Mouse (Mus musculus) midbrain, embryonic 15.5 days (tissue): Measurements from ENCODE around the gene Rcc2. TPM values are rescaled to one million over a fixed set of nuclear protein-coding genes. Genes with fewer than 3 reads are reported as not detected.

Experiments used
- ATAC-seq: fragments of 200-750 bp; cut with Nextera tagmentation; replicated peaks from 2 replicates; pipeline ENCODE4 v1.8.0; 2017; ENCODE audit warnings: moderate TSS enrichment
- H3K27ac ChIP-seq: fragments of 300-500 bp; sonication (generic); 2 replicates; pipeline ENCODE4 v1.5.1; 2015; ENCODE audit warnings: mild to moderate bottlenecking, inconsistent platforms
- H3K27me3 ChIP-seq: fragments of 300-500 bp; sonication (generic); replicated peaks from 2 replicates; pipeline ENCODE4 v1.6.1; 2015; ENCODE audit warnings: inconsistent platforms
- H3K36me3 ChIP-seq: fragments of 300-500 bp; sonication (generic); replicated peaks from 2 replicates; pipeline ENCODE4 v1.6.1; 2015; ENCODE audit warnings: inconsistent platforms
- H3K4me1 ChIP-seq: fragments of 300-500 bp; sonication (generic); 2 replicates; pipeline ENCODE4 v1.6.1; 2015; ENCODE audit warnings: inconsistent platforms
- H3K4me2 ChIP-seq: fragments of 300-500 bp; sonication (generic); 2 replicates; pipeline ENCODE4 v1.6.1; 2015; ENCODE audit warnings: inconsistent platforms, mild to moderate bottlenecking, moderate library complexity
- H3K4me3 ChIP-seq: fragments of 300-500 bp; sonication (generic); 2 replicates; pipeline ENCODE4 v1.5.1; 2015; ENCODE audit warnings: mild to moderate bottlenecking, inconsistent platforms
- H3K9ac ChIP-seq: fragments of 300-500 bp; sonication (generic); 2 replicates; pipeline ENCODE4 v1.6.1; 2015; ENCODE audit warnings: mild to moderate bottlenecking, inconsistent platforms
- H3K9me3 ChIP-seq: fragments of 300-500 bp; sonication (generic); 2 replicates; pipeline ENCODE4 v1.6.1; 2016; ENCODE audit warnings: inconsistent platforms
- WGBS: fragments of 180-500 bp; shearing (Covaris S2); methylation state at CpG from one replicate; pipeline ENCODE4 v1.1.7; 2015; ENCODE audit warnings: mixed read lengths; 5-methylcytosine and 5-hydroxymethylcytosine counted together
- polyA plus RNA-seq: library from polyadenylated mRNA; unstranded; fragments of >200 nt; fragmentation: Nextera tagmentation; extraction: Ambion mirVana; gene quantifications from 2 replicates; pipeline ENCODE4 v1.2.1, GENCODE M21; 2015

Rcc2 gene
- polyA plus RNA-seq, 1 experiment from 2014 or later: 28.1 TPM

DNA sequence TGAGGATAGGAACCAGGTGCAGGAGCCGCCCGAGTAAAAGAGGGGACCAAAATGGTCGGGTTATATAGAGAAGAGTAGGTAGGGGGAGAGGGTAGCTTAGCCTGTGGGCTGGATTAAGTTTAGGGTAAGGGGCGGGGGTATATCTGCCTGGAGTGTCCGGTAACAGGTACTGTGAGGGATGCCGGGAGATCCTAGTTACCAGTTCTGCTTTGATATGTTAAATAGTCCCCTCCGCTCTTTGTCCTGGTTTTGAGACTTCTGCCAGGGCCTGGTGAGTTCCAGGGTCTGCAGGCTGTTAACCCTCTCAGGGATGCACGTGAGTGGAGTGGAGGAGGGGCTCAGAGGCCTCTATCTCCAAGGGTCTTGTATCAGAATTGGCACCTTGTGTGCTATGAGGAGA lies 3.3 kb downstream of the Rcc2 start:
- Histone ChIP-seq H3K4me1 (peaks cover 51% of the 10 kb centered on the region), H3K9ac (peak overlapping the region; percentile 88; the same call in 1 of the 2 replicates), H3K27me3 (peaks cover 16% of the 10 kb centered on the region), H3K4me3 (peak overlapping the region; percentile 95), H3K27ac (peak overlapping the region; percentile 94), H3K9me3 (no peaks in the 10 kb centered on the region), H3K36me3 (peaks cover 1% of the 10 kb centered on the region; the same call in 1 of the 2 replicates), H3K4me2 (peak overlapping the region; percentile 87)
- WGBS: 7% methylated on average over 8 of the region's 8 CpGs
- no peak for ATAC-seq

DNA sequence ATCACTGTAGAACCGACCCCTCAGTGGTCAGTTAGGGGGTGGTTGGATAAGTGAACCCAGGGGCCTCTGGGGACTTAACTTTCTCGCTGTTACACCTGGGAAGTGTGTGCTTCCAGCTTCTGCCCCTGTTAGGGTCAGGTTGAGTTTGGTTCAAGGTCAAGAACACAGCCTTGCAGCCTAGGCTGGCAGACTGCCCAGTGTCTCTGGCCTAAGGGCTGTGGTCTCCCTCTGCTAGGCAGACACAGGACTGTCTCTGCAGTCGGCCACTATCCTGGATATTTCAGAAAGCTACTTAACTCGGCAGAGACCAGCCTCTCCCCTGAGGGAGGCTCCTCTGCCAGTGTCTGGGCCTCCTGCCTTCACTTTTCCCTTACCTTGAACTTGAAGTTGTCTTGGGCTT lies 3.8 kb downstream of the Rcc2 start:
- Histone ChIP-seq H3K36me3 (peaks cover 7% of the 10 kb centered on the region), H3K27ac (peak overlapping the region; percentile 94; the same call in 1 of the 2 replicates), H3K4me2 (peak overlapping the region; percentile 87), H3K4me1 (peaks cover 50% of the 10 kb centered on the region), H3K9me3 (no peaks in the 10 kb centered on the region), H3K27me3 (peaks cover 11% of the 10 kb centered on the region), H3K4me3 (peak overlapping the region; percentile 95; the same call in 1 of the 2 replicates), H3K9ac (peak overlapping the region; percentile 88; the same call in 1 of the 2 replicates)
- WGBS: 20% methylated on average over 4 of the region's 4 CpGs
- no peak for ATAC-seq

DNA sequence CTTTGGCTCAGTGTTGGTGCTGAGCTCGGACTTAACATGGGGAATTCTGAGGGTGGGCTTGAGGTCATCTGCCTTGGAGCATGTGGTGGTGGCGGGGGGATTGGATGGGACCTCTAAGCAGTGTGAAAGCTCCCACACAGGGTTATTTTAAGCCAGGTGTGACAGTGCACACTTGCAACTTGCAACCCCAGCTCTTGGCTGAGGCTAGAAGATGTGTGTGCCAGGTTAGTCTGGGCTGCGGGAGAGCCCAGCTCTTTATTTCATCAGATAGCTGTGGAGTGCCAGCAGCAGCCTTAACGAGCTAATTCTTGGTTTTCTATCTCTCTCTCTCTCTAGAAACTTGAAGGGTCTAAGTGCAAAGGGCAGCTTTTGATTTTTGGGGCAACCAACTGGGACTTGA lies 7.3 kb downstream of the Rcc2 start:
- Histone ChIP-seq H3K4me1 (peaks cover 32% of the 10 kb centered on the region), H3K9me3 (no peaks in the 10 kb centered on the region), H3K27me3 (no peaks in the 10 kb centered on the region), H3K36me3 (peaks cover 31% of the 10 kb centered on the region), H3K4me2 (no peak overlapping the region), H3K4me3 (no peak overlapping the region), H3K27ac (no peak overlapping the region), H3K9ac (no peak overlapping the region)
- 84% methylated on average over 4 of the region's 4 CpGs for WGBS
- ATAC-seq: no peak

DNA sequence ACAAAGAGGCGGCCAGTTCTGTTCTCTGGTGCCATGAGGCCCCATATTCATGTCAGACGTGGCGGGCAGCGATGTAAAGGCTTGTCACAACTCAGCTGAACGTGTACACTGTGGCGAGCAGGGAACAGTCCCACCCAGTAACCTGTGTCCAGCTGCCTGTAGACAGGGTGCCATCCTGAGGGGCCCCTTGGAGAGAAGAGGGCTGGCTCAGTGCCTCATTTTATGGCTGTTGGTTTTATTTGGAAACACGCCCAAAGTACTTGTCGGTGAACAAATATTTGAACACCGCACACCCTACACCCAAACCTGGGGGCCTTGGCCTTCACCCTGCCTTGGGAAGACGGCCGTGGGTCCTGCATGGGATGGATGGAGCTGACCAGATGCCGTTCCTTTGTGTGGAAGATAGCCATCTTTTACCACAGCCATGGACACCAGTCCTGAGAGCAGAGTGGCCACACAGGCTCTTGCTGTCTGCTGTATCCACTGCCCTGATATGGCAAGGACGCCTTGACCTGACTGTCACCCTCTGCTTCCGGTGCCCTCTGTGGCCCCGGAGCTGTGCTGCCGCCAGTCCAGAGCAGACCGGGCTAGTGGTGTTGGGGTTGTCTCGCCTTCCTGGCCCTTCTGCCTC lies 8.1 kb downstream of the Rcc2 start:
- WGBS: 85% methylated on average over 18 of the region's 18 CpGs
- Histone ChIP-seq H3K4me2 (no peak overlapping the region), H3K4me1 (peaks cover 33% of the 10 kb centered on the region), H3K27ac (no peak overlapping the region), H3K27me3 (no peaks in the 10 kb centered on the region), H3K36me3 (peaks cover 39% of the 10 kb centered on the region), H3K9me3 (no peaks in the 10 kb centered on the region), H3K4me3 (no peak overlapping the region), H3K9ac (no peak overlapping the region)
- ATAC-seq: no peak

DNA sequence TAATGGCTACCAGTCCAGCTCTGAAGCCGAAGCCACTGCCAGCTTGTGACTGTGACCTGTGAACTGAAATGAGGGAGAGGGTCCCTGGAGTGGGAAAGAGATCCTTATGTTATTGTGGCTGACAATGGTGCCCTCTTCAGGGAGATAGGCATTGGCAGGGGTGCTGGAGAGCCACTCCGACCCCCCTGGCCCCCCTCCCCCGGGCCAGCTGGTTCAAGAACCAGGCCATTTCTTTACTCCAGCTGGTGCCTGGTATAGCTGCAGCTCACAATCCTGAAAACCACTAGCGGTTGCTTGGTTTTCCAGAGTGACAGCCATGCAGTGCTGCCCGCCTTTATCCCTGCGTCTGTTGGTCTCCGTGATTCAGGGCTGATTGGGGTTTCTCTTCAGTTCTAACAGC lies 8.8 kb downstream of the Rcc2 start:
- ATAC-seq: no peak

DNA sequence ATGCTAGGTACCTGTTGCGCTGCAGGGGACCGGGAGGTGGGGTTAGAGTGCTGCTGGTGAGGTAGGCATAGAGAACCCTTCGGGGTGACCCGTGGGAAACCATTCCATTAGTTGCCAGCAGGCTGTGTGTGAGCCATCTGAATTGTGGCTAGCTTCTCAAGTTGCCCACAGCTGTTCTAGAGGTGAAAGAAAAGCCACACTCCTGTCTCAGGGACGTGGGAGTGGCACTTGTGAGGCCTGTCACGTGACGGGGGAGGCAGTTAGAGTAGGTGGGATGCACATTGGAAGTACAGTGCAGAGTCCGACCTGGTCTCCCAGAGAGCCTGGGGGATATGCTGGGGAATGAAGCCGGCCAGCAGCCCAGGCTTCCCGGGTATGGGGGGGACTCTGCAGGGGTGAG lies 9.3 kb downstream of the Rcc2 start:
- Histone ChIP-seq H3K4me2 (no peak overlapping the region), H3K9me3 (no peaks in the 10 kb centered on the region), H3K4me3 (no peak overlapping the region), H3K27ac (no peak overlapping the region), H3K36me3 (peaks cover 39% of the 10 kb centered on the region), H3K4me1 (peaks cover 32% of the 10 kb centered on the region), H3K27me3 (no peaks in the 10 kb centered on the region), H3K9ac (no peak overlapping the region)
- 89% methylated on average over 10 of the region's 10 CpGs for WGBS
- ATAC-seq: no peak

More for the DNA sequence above, 8.8 kb downstream of the Rcc2 start:
- H3K4me3 ChIP-seq: no peak overlapping the region
- no peak overlapping the region for H3K27ac ChIP-seq
- no peak overlapping the region for H3K4me2 ChIP-seq
- peaks cover 39% of the 10 kb centered on the region for H3K36me3 ChIP-seq
- no peaks in the 10 kb centered on the region for H3K27me3 ChIP-seq
- 69% methylated on average over 7 of the region's 7 CpGs for WGBS
- H3K9me3 ChIP-seq: no peaks in the 10 kb centered on the region
- H3K9ac ChIP-seq: no peak overlapping the region
- peaks cover 32% of the 10 kb centered on the region for H3K4me1 ChIP-seq

DNA sequence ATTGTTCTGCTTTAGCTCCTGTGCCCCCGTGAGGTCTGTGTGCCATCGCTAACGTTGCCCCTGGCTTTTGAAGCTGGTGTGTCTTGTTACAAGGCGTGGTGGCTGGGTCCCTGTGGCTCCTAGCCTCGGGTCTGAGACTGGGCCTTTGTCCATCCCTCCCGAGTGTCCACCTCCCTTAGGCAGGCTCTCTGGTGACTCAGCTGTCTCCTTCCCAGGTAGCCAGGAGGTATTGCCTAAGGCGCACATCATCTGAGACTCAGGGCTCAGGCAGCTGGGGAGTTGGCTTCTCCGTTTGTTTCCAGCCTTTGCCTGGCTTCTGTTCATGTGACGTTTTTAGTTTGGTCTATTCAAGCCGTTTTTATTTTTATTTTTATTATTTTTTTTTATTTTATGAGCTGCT lies 10.4 kb downstream of the Rcc2 start:
- Histone ChIP-seq H3K27me3 (no peaks in the 10 kb centered on the region), H3K4me1 (peaks cover 22% of the 10 kb centered on the region), H3K9me3 (no peaks in the 10 kb centered on the region), H3K27ac (no peak overlapping the region), H3K36me3 (peaks cover 43% of the 10 kb centered on the region), H3K9ac (no peak overlapping the region), H3K4me2 (no peak overlapping the region), H3K4me3 (no peak overlapping the region)
- ATAC-seq: no peak
- WGBS: 73% methylated on average over 10 of the region's 10 CpGs

DNA sequence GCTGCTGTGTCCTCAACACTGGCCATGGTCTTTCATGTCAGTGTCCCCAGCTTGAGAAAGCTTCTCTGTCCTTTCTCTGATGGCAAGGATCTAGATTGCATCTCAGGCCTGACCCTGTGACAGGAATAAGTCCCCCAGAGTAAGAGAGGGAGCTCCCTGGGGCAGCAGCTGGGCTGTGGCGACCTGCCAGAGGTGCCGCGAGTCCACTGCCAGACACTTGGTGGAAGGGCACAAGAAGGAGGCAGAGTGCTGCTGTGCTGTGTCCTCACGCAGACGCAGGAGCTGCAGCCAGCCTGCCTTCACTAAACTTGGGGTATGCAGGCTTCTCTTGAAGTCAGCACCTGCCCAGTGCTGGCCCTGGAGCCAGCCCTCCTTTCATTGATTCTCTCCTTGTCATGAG lies 11.0 kb downstream of the Rcc2 start:
- no peaks in the 10 kb centered on the region for H3K27me3 ChIP-seq
- no peak overlapping the region for H3K4me3 ChIP-seq
- no peak overlapping the region for H3K27ac ChIP-seq
- WGBS: 76% methylated on average over 5 of the region's 5 CpGs
- H3K36me3 ChIP-seq: peaks cover 49% of the 10 kb centered on the region
- peaks cover 20% of the 10 kb centered on the region for H3K4me1 ChIP-seq
- no peak overlapping the region for H3K9ac ChIP-seq
- no peak overlapping the region for H3K4me2 ChIP-seq
- ATAC-seq: no peak
- no peaks in the 10 kb centered on the region for H3K9me3 ChIP-seq

DNA sequence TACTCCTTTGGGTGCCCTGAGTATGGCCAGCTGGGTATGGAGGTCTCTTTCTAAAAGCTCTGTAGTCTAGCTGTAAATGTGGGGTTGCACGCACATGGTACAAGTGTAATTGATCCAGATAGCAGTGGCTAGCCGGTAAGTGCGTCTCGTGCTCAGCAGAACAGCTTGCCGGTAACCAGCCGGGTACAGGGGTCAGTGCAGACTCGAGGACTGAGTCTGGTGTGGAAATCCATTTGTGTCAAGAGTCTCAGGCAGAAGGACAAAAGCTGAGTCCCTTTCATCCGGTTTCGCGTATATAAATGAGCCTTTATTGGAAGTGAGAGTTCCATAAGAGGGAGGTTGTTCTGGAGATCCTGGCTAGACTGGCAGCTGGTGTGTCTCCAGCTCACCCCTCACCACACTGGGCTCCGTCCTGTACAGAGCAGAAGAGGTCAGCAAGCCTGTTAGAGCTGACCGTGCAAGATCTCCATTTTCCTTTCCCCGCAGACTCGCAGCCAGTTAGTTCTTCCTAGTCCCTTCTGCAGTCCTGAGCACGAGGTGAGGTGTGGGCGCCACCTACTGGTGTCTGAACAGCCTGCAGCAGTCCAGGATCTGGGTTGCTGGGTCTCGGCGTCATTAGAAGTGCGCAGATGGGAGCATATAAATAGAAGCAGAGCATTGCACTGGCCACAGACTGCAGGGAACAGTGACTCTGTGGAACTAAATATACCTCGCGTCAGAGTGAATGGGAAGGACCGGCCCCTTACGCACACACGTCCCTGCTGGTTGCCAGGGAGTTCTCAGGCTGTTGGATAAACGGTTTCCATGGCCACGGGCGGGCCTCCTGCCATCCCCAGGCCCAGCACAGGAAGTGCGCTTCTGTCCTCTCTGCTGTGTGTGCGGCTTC lies 13.4 kb downstream of the Rcc2 start:
- no peak overlapping the region for H3K9ac ChIP-seq
- H3K27me3 ChIP-seq: no peaks in the 10 kb centered on the region
- no peaks in the 10 kb centered on the region for H3K9me3 ChIP-seq
- WGBS: 23% methylated on average over 29 of the region's 29 CpGs
- H3K4me1 ChIP-seq: peaks cover 20% of the 10 kb centered on the region
- H3K27ac ChIP-seq: peak overlapping the region; percentile 58
- no peak overlapping the region for H3K4me3 ChIP-seq
- H3K4me2 ChIP-seq: no peak overlapping the region
- ATAC-seq: peak; percentile 84
- peaks cover 66% of the 10 kb centered on the region for H3K36me3 ChIP-seq

DNA sequence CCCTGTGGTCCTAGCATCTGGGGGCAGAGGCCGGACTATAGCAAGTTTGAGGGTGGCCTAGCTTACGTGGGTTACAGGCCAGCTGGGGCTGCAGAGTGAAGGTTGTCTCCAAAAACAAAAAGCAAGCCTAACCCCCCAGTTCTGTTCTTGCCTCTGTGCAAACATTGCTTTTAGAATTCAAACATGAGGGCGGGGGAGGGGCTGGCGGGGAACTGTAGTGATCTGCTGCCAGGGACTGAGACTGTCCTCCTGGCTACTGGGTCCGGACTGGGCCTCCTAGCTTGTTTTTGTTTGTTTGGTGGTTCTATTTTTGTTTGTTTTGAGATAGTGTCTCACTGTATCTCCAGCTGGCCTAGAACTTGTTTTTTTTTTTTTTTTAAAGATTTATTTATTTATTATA lies 14.2 kb downstream of the Rcc2 start:
- H3K9ac ChIP-seq: no peak overlapping the region
- H3K4me1 ChIP-seq: peaks cover 20% of the 10 kb centered on the region
- WGBS: 82% methylated on average over 5 of the region's 5 CpGs
- peaks cover 65% of the 10 kb centered on the region for H3K36me3 ChIP-seq
- H3K27me3 ChIP-seq: no peaks in the 10 kb centered on the region
- ATAC-seq: no peak
- no peak overlapping the region for H3K4me2 ChIP-seq
- no peak overlapping the region for H3K4me3 ChIP-seq
- H3K9me3 ChIP-seq: no peaks in the 10 kb centered on the region
- H3K27ac ChIP-seq: peak overlapping the region; percentile 58

DNA sequence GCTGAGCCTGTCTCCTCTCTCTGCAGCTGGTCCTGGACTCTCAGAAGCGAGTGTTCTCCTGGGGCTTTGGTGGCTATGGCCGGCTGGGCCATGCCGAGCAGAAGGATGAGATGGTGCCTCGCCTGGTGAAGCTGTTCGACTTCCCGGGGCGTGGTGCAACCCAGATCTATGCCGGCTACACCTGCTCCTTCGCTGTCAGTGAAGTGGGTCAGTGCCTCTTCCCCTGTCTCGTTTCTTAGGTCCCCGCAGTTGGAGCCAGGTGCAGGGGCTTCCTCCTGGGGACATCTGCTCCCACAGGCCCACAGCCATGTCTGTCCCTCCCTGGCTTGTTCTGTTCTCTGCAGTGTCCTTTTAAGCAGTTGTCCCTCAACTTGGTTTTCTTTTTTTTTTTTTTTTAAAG lies 16.7 kb downstream of the Rcc2 start:
- Histone ChIP-seq H3K27me3 (no peaks in the 10 kb centered on the region), H3K4me3 (no peak overlapping the region), H3K27ac (no peak overlapping the region), H3K4me1 (peaks cover 20% of the 10 kb centered on the region), H3K9me3 (no peaks in the 10 kb centered on the region), H3K9ac (no peak overlapping the region), H3K36me3 (peaks cover 68% of the 10 kb centered on the region), H3K4me2 (no peak overlapping the region)
- ATAC-seq: no peak
- 98% methylated on average over 11 of the region's 11 CpGs for WGBS

DNA sequence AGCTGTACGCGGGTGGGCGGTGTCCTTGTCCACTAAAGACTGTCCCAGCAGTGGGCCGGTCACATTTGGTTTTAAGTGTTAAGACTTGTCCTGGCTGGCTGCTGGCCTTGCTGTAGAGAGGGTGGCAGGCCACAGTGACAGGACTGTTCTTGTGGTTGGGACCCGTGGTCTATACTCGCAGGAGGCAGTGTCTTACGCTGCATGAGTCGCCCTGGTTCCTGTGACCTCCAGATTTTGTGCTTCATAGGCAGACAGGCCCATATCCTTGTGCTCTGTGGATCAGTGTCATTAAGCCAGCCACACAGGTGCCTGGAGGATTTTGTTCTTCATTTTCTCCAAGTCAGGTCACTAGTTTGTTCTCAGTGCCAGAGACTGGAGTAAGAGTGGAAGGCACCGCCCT lies 18.1 kb downstream of the Rcc2 start:
- no peak overlapping the region for H3K9ac ChIP-seq
- H3K4me1 ChIP-seq: peaks cover 11% of the 10 kb centered on the region
- H3K36me3 ChIP-seq: peaks cover 60% of the 10 kb centered on the region
- H3K9me3 ChIP-seq: no peaks in the 10 kb centered on the region
- H3K27me3 ChIP-seq: no peaks in the 10 kb centered on the region
- no peak overlapping the region for H3K4me3 ChIP-seq
- WGBS: 96% methylated on average over 9 of the region's 9 CpGs
- no peak overlapping the region for H3K27ac ChIP-seq
- H3K4me2 ChIP-seq: no peak overlapping the region
- no peak for ATAC-seq
